34 mouse cellular contexts compared by ENCODE assay signal in the genomic region with DNA sequence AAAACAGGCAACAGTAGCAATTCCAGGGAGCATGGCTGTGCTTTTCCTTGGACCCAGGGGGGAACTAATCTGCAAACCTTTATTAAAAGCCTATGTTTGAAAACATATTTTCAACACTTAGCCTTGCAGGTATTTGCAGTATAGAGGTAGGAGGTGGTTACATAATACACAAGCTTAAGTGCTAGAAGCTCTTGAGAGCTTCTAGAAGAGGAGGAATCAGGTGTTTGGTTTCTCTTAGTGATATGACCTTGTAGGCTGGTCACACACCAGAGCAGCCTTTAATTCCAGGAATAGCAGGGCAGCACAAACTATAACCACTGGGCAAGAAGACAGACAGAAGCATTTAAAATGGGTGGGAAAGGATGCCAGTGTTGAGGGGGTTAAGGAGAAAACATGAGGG.
"Had no signal": no experiment of that assay in that cellular context is flagged by ENCODE, and none has a peak within 500 bp of the region (broad histone marks: within the 10 kb centered on the region; RNA-seq: fewer than 3 reads in every experiment).

No protein-coding gene starts in this region.

- H3K4me2 ChIP-seq: heart, embryonic 11.5 days; heart, embryonic 12.5 days; heart, embryonic 13.5 days; heart, embryonic 15.5 days; hindbrain, embryonic 12.5 days; hindbrain, embryonic 13.5 days; hindbrain, embryonic 14.5 days; hindbrain, embryonic 15.5 days; intestine, embryonic 15.5 days; kidney, embryonic 15.5 days had no signal

- ATAC-seq: hindbrain, embryonic 16.5 days; hindbrain, postnatal 0 days; inflammation-experienced regulatory T-cells, adult 6 months; intestine, embryonic 15.5 days; intestine, embryonic 16.5 days; intestine, postnatal 0 days had no signal

- H3K4me1 ChIP-seq: heart, embryonic 10.5 days; heart, embryonic 12.5 days; heart, embryonic 13.5 days; heart, embryonic 15.5 days; hindbrain, embryonic 10.5 days; hindbrain, embryonic 12.5 days; hindbrain, embryonic 13.5 days; hindbrain, embryonic 15.5 days; intestine, embryonic 15.5 days had no signal

- H3K36me3 ChIP-seq: heart, embryonic 10.5 days; heart, embryonic 12.5 days; heart, embryonic 13.5 days; heart, embryonic 15.5 days; hindbrain, embryonic 10.5 days; hindbrain, embryonic 12.5 days; hindbrain, embryonic 13.5 days; hindbrain, embryonic 15.5 days; intestine, embryonic 15.5 days; kidney, embryonic 15.5 days had no signal

- H3K27me3 ChIP-seq: heart, embryonic 12.5 days; heart, embryonic 13.5 days; heart, embryonic 15.5 days; hindbrain, embryonic 12.5 days; hindbrain, embryonic 13.5 days; hindbrain, embryonic 15.5 days; intestine, embryonic 15.5 days; kidney, embryonic 15.5 days had no signal

- H3K27ac ChIP-seq: heart, embryonic 10.5 days; heart, embryonic 13.5 days; heart, embryonic 15.5 days; hindbrain, embryonic 10.5 days; hindbrain, embryonic 12.5 days; hindbrain, embryonic 13.5 days; hindbrain, embryonic 14.5 days; hindbrain, embryonic 15.5 days; hindbrain, postnatal 0 days; intestine, embryonic 15.5 days; kidney, embryonic 15.5 days; kidney, postnatal 0 days; layer of hippocampus, adult 2 months had no signal

- H3K9ac ChIP-seq: heart, embryonic 12.5 days; heart, embryonic 13.5 days; heart, embryonic 15.5 days; hindbrain, embryonic 12.5 days; hindbrain, embryonic 13.5 days; hindbrain, embryonic 14.5 days; hindbrain, embryonic 15.5 days; intestine, embryonic 15.5 days; kidney, embryonic 15.5 days had no signal

- DNase-seq: heart, postnatal 10 days; heart, postnatal 14 days; heart, postnatal 36 days; heart, postnatal 4 days; kidney, adult 11 months; kidney, adult 18-20 months; kidney, adult 2 months; kidney, adult 8-10 months; kidney, adult 9 months; kidney, postnatal 10 days; kidney, postnatal 14 days; kidney, postnatal 25 days; kidney, postnatal 36 days; kidney, postnatal 4 days; layer of hippocampus, postnatal 36 days had no signal

- H3K4me3 ChIP-seq: heart, embryonic 10.5 days; heart, embryonic 12.5 days; heart, embryonic 13.5 days; heart, embryonic 15.5 days; hindbrain, embryonic 10.5 days; hindbrain, embryonic 12.5 days; hindbrain, embryonic 13.5 days; hindbrain, embryonic 15.5 days; intestine, embryonic 15.5 days; kidney, embryonic 15.5 days; layer of hippocampus, adult 2 months had no signal

- H3K9me3 ChIP-seq: heart, embryonic 10.5 days; heart, embryonic 12.5 days; heart, embryonic 13.5 days; heart, embryonic 15.5 days; hindbrain, embryonic 10.5 days; hindbrain, embryonic 12.5 days; hindbrain, embryonic 13.5 days; hindbrain, embryonic 15.5 days; intestine, embryonic 15.5 days; kidney, embryonic 15.5 days had no signal
